Mouse (Mus musculus) adrenal gland, postnatal 36 days (tissue): ENCODE results near the gene Rhebl1. TPM values are rescaled to one million over a fixed set of nuclear protein-coding genes. Genes with fewer than 3 reads are reported as not detected.

ENCODE experiments used
- DNase-seq, 2 experiments: peaks; one replicate each; pipeline ENCODE4 v3.0.0; 2021; ENCODE audit warnings: mixed read lengths in 1 of 2
- total RNA-seq, 2 experiments: library from RNA; stranded (reverse); gene quantifications; 2 replicates each; pipeline ENCODE4 v1.2.3; 2021

Gene Rhebl1
- total RNA-seq, 2 experiments from 2014 or later, result 2.2 to 2.9 TPM

DNA sequence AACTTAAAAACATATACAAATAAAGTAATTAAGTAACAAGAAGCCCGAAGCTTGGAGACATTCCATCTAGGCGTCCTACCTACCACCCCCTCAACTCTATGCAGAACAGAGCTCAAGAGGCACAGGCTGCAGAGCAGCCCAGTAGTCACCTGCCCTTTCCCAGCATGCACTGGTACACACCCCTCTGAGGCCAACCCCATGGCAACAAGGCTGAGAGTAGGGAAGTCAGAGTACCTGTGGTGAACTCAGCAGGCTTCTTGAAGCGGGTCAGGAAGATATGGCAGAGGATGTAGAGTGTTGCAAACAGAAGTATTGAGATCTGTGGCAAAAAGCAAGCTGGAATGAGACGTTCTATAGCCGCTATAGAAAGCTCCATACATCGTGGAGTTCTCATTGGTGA is 20.6 kb upstream of the Rhebl1 start:
- no peak for DNase-seq

DNA sequence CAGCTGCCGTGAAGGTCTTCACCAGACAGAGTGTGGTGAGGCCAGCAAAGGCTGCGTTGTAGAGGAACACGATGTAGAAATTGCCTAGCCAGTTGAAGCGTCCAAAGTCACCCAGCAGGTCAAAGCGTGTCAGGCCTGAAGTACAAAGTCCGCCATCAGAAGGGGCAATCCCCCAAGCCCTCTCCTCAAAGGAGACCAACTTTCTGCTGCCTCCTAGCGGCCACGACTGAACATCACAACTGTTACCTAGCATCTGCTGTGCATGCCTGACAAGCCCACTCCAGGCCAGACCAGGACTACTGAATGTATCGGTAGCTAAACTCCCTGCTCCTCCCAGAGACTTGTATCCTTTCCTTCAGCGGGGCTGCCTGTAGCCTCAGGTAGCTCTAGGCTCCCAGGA is 10.4 kb upstream of the Rhebl1 start:
- peak; percentile 25 to 34 for DNase-seq

DNA sequence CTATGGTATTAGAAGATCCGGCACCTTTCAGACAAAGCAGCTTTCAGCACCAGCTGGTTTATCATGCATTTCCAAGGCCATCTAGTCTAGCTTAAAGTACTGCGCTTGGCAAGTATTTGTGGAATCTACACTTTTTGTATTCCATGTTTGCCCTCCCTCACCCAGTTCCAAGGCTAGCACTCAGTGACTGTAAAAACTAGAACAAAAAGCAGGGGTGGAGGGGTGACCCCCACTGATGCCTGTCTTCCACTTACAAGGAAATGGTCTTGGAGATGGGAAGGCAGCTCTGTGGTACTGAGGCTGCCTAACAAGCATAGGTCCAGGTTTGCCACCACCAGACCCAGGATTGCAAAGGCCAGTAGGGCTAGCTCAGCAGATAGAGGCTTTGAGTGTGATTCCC is 8.3 kb upstream of the Rhebl1 start:
- peak in 1 of 2 experiments; percentile 23 for DNase-seq

DNA sequence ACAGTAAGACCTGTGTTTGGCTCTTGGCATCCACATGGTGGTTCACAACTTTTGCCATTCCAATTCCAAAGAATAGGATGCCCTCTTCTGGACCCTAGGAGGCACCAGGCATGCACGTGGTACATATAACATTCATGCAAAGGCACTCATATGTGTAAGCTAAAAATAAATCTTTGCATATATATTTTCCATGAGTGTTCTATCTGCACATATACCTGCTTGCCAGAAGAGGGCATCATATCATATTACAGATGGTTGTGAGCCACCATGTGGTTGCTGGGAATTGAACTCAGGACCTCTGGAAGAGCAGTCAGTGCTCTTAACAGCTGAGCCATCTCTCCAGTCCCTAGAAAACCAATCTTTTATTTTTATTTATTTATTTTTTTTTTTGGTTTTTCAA is 7.2 kb upstream of the Rhebl1 start:
- DNase-seq, result no peak

DNA sequence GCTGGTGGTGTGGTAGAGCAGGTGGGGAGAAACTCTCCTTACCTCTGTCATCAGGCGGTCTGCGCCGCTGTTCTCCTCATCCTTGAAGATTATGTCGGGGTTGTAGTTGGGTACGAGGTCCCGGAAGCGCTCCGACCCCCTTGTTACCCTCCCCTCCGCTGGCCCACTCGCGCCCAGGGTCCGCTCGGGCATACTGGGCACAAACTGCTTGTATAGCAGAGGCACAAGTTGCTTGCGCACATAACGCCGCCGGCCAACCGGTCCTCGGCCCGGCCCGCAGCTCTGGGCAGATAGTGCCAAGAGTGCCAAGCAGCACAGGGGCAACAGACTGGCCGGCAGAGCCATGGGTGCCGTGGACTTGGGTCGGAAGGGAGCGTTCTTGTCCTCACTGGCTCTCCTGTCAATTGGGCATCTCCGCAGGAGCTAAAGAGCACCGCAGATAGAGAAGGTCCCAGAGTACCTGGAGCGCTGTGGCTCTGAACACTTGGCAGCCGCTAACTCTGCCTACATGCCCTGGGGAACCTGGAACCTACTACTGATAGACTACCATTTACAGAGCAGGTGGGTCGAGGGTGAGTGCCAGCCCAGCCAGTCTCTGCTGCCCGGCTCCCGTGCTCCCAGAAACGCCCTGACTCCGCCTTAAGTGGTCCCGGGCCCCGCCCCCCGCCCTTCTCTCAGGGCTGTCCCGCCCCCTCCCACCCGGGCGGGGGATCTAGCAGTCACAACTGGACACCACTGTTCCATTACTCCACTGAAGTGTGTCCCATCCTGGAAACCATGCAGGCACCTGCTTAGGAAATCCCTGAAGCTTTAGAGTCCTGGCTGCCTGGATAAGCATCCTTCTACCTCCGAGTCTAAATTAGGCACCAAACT is 3.8 kb upstream of the Rhebl1 start, which contains the start of gene Dhh:
Dhh (minus strand) TSS at position 613 of the 873 bp plus-strand sequence.
- peak; percentile 46 to 64 for DNase-seq

DNA sequence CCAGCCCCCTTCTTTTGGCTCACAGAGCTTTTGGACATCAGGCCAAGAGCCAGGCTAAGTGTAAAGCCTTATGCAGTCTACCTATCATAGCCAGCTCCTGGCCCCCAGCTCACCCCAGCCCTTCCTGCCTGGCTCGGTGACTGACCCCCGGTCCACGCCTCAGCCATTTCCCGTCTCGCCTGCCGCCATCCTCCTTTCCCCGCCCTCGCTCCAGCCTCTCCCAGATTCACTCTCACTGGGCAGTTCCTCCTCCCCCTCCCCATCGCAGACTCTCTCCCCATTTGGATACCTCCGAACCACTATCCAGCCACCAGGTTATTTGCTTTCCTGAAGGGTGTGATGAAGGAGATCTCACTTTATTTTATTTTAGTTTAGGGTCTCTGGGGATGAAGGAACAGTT is 3.2 kb upstream of the Rhebl1 start:
- peak; percentile 40 to 57 for DNase-seq

DNA sequence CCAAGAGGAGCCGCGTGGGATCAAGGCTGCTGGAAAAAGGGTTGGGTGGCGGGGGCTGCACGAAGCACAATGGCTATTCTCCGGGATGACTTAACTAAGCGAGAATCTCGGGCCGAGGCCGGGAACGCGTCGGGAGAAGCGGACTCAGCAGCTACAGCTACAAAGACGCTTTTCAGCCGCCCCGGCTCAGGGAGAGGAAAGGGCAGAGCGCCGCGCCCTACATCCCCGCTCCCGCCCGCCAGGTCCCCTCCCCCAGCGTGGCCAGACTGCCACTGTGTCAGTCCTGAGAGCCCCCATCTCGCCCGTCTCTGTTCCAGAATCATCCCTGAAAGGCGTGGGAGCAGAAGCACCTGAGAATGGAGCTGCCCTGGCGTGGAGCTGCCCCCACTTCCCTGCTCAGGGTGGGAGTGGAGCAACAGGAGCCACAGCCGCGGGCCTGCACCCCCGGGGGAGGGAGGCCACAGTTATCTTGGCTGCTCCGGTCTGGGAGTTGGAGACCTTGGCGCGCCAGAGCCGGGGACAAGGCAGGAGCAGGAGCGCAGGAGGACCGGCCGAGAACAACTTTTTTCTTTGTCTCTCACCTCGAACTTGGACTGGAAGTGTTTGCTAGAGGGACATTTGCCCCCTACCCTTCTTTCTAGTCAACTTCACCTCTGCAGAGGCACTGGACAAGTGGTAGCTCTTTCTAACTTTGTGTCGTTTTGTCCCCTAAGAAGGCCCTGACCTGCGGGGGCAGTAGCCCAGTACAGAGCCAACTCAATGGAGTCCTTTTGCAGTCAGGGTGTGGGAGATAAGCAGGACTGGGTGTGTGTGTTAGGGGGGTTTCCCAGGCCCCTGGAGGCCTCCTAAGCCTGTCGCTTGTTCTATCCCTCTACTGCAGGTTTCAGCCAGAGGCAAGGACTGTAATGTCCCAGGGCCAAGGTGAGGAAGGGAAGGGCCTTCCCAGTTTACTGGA is 1.6 kb upstream of the Rhebl1 start:
- DNase-seq, result peak; percentile 79 to 82

DNA sequence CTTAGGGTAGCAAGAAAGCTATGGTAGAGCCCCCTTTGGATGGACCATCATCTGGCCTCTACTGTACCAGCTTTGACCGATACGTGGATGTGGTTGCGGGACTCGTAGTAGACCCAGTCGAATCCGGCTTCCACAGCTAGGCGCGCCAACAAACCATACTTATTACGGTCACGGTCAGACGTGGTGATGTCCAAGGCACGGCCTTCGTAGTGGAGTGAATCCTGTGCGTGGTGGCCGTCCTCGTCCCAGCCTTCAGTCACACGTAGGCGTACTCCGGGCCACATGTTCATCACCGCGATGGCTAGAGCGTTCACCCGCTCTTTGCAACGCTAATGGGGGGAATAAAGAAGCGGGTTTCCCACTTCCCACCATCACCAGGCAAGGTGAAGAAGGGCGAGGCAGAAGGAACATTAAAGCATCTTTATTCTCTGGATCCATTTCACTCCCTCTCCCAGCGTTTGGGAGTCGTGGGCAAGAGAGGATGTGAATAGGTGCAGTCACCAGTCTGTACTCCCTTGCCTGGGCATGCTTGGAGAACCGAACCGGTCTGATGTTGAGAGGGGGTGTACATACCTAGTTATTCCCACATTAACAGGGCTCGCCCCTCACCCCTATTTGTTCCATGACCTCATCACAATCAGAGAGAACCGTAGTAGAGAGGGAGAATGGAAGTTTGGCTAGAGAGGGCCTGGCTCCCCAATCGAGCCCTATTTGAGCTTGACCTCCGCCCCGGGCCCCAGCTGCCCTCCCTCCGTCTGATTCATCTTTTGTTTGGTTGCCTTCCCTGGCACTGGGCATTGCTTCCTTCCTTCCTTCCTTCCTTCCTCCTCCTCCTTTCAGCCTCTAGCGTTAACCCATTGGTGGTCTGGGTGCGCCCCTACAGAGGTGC is 650 bp upstream of the Rhebl1 start:
- DNase-seq, result peak; percentile 36 to 42

DNA sequence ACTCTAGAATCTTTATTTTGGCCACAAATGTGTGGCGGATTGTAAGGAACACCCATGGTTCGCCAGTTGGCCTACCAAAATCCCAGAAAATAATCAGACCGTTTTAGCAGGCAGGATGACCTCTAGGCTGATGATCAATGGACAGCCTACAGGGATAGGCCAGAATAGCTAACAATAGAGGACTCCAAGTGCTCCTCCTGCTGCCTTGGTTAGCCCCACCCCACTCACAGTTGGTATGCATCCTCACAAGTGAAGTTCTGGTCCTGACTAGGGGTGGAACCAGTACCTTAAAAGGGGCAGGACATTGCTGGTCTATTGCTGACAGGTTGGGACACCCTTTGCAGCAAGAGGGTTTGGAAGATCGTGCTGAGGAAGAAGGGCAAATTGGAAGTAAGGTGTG is 1.3 kb downstream of the Rhebl1 start:
- no peak for DNase-seq

DNA sequence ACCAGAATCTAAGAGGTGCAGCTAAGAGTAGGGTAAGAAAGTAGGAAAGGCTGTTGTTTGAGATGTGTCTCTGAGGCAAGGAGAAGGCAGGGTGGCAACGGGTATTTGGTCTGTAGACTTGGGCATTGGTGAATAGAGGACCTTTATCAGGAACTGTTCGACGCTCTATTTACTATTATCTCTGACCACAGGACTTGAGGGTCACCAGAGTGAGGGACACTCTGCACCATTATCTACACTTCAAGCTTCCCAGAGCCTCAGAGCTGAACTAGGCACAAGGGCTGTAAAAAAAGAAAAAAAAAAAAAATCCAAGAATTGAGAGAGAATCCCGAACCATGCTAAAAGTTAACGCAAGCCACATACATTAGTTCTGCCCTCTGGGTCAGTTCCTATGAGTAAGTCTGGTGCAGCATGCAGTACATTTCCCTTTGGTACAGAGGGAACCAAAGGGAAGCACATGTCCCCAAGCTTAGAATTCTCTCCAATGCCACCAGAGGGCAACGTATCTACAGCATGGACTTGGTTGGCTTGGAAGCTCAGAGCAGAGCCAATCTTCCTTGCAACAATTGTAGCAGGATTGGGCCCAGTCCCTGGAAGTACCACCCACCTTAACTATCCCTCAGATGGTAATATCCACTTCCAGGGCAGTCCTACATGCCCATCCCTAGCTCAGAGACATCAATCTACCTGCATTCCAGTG is 2.3 kb downstream of the Rhebl1 start:
- DNase-seq, result peak; percentile 68 to 78

DNA sequence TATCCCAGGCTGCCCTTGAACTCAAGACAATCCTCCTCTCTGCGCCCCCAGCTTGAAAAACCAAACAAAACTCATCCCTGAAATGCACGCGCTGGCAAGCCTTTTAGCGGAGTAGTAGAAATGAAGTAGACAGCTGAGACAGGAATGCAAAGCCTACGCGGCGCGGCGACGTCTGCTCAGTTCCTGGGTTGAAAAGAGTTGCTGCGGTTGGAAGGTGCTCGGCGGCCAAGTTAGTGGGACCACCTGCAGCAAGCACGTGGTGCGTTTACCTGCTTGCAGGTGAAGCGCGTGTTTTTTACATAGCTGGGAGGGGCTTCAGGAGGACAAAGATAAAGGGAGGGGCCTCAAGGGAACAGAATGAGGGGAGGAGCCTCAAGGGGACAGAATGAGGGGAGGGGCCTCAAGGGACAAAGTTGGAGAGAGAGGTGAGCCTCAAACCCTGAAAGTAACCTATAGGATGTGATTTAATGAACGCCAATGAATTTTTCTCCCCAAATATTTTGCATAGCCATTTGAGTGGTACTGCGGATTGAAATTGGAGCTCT is 3.1 kb downstream of the Rhebl1 start:
- DNase-seq, result no peak

DNA sequence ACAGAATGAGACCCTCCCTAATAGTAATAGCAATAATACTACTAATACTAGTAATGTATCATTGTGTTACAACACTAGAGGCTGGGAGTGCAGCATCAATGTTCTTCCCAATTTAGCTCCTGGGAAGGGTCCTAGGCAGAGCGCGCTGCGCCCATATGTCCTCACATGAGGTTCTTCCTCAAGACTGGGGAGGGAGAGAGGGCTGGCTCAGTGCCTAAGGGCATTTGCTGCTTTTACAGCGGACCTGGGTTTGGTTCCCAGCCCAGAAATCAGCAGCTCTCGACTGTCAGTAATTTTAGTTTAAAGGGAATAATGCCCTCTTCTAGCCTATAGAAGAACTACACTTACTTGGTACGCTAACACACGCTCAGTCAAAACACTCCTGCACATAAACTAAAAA is 6.8 kb downstream of the Rhebl1 start:
- DNase-seq, result no peak

DNA sequence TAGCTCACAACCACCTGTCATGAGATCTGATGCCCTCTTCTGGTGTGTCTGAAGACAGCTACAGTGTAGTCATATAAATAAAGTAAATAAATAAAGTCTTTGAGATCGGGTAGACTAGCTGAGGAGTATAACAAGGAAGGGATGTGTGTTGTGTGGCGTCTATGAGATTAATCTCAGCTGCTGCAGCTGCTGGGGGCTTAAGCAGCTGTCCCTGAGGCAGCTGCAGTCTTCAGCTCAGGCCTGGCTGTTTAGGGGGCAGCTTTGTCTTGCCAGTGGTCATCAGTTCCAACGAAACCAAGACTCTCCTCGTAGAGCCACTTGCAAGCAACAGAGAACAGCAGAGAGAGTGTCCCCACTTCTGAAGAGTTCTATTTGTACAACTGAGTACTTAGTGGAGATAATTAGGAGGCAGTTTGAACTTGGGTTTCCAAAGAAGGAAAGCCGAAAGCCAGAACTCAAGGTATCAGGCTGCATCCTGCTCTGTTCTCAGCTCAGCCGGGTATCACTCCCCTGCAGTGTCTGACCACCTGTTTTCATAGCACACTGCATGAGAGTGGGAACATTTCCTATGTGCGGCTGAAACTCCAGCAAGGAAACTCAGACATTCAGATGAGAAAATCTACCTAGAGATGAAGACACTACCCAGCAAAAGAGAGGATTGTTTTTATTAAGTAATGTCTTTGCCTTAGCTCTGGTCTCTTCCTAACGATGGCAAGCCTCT is 7.5 kb downstream of the Rhebl1 start:
- DNase-seq, result no peak

DNA sequence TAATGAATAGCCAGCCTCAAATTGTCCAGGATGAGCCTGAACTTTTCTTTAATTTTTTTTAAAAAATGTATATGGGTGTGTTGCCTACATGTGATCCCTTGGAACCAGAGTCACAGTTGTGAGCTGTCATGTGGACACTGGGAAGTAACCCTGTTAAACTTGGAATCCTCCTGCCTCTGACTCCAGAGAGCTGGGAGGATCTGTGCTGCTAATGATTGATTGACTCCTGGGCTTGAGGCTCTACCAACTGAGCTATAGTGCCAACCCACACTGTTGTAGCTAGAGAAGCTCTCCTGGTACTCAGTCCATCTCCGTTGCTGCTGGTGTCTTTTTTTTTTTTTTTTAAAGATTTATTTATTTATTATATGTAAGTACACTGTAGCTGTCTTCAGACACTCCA is 10.2 kb downstream of the Rhebl1 start:
- no peak for DNase-seq

DNA sequence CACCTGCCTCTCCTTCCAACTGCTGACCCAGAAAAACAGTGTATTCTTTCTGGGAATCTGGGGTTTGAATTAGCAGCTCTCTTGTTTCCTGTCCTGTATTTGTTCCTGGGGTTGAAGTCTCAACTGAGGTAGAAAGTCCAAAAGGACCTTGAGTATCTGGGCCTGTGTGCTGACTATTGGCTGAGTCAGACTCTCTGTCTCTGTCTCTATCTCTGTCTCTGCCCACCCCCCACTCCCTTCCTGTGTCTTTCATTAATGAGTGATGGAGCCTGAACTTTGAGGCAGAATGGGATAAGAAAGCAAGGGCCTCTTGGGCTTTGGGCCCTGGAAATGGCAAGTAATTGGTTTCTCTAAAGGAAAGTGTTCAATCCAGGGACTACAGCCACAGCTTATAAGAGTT is 10.7 kb downstream of the Rhebl1 start:
- DNase-seq, result peak; percentile 34 to 53

DNA sequence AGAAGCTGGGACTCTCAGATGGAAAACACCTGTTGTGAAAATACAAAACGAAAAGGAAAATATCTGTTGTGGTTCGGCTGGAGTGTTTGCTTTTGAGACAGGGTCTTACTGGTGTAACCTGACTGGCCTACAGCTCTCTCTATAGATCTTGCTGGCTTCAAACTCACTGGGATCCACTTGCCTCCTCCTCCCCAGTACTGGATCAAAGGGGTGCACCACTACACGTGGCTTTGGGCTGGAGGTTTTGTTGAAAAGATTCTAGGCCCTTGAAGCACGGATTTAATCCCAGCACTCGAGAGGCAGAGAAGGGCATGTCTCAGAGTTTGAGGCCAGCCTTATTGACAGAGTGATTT is 12.7 kb downstream of the Rhebl1 start:
- DNase-seq, result no peak

DNA sequence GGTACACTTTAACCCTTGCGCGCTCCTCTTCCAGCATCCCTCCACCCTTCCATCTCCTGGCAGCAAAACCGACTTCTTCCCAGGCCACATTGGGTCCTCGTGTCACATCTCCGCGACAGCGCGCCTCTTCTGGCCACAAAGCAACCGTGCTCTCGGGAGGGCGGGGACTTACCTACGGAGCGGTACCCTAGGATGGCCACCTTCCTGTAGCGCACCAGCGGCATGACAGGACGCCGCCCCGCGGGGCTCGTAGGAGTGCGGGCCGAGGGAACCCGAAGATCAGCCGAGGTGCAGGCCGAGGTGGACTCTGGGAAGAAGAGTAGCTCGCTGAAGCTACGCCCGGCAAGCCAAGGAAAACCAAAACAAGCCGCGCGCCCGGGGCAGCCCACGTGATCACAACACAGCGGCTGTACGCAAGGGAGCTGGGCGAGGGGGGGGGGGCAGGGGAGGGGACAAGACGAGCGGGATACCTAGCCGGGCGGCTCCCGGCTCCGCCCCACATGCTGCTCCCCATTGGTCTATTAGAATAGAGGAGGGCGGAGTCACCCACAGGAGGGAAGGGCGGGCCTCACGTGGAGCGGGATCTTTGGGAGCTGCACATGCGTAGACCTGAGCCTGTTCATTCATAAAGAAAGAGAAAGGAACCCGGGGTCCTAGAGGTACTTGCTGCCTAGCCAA is 13.2 kb downstream of the Rhebl1 start:
- peak; percentile 93 to 95 for DNase-seq

DNA sequence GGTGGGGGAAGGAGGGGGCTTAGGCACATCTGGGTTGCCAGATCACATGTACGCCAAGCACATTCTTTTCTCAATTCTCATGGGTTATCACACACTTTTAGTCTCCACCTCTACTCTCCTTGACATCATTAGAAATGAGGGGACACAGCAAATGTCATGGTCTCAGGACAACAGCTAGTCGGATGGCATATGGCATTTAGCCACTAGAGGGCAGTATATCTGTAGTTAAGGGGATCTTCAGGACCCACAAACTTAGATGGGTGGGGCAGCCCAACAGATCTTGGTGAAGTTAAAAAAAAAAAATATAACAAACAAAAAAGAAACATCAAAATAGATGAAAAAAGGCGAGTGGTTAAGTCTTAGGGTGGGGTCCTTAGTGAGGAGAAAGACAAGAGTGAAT is 17.0 kb downstream of the Rhebl1 start:
- peak; percentile 55 to 77 for DNase-seq
